Mouse (Mus musculus) small intestine, adult 2 months (tissue): ENCODE data around the gene Astl. TPM values are rescaled to one million over a fixed set of nuclear protein-coding genes. Genes with fewer than 3 reads are reported as not detected.

Experiments used
- H3K27ac ChIP-seq: fragments of 200-500 bp; 2 replicates; pipeline ENCODE4 v1.5.1; 2012; ENCODE audit warnings: low read depth, low read length, control low read depth, inconsistent platforms; ENCODE audit not compliant: insufficient read depth
- H3K27me3 ChIP-seq: fragments of 200-500 bp; 2 replicates; pipeline ENCODE4 v1.6.1; 2012; ENCODE audit warnings: mild to moderate bottlenecking, moderate library complexity, low read length, inconsistent platforms; ENCODE audit not compliant: control insufficient read depth, insufficient read depth
- H3K36me3 ChIP-seq: fragments of 200-500 bp; 2 replicates; pipeline ENCODE4 v1.6.1; 2012; ENCODE audit warnings: mild to moderate bottlenecking, low read length, control low read depth, inconsistent platforms; ENCODE audit not compliant: control insufficient read depth, insufficient read depth
- H3K4me1 ChIP-seq: fragments of 200-500 bp; 2 replicates; pipeline ENCODE4 v1.6.1; 2012; ENCODE audit warnings: low read length, inconsistent platforms, mixed read lengths; ENCODE audit not compliant: control insufficient read depth, insufficient read depth, insufficient read length
- H3K4me3 ChIP-seq: fragments of 200-500 bp; 2 replicates; pipeline ENCODE4 v1.5.1; 2012; ENCODE audit warnings: low read depth, mild to moderate bottlenecking, control low read depth, inconsistent platforms, low read length, moderate library complexity
- CTCF ChIP-seq: fragments of 200-500 bp; IDR thresholded peaks from 2 replicates; pipeline ENCODE4 v1.5.1; 2012; ENCODE audit warnings: low read depth, mild to moderate bottlenecking, control low read depth, inconsistent platforms, low read length, moderate library complexity, mixed read lengths; ENCODE audit not compliant: insufficient replicate concordance, insufficient read length; ENCODE audit errors: extremely low read depth
- POLR2A ChIP-seq: fragments of 200-500 bp; IDR thresholded peaks from 2 replicates; pipeline ENCODE4 v1.6.1; 2012; ENCODE audit warnings: low read depth, mild to moderate bottlenecking, control low read depth, inconsistent platforms, low read length, moderate library complexity
- WGBS: fragments of 180-500 bp; shearing (Covaris S2); methylation state at CpG from one replicate; pipeline ENCODE4 v1.1.7; 2018; 5-methylcytosine and 5-hydroxymethylcytosine counted together
- polyA plus RNA-seq: library from polyadenylated mRNA; depleted of rRNA; stranded (reverse); fragments of >200 nt; gene quantifications from 2 replicates; pipeline ENCODE4 v1.2.3, GENCODE M21; 2012

Gene Astl
- polyA plus RNA-seq, 1 experiment = not detected

GRCm38 (mm10) chr2:127304609-127305210 is 33.7 kb upstream of the Astl start:
- H3K4me3 ChIP-seq = no peak overlapping the region
- no peak for TF ChIP-seq POLR2A
- no peak for TF ChIP-seq CTCF
- H3K27ac ChIP-seq = no peak overlapping the region
- 80% methylated on average over 3 of the region's 3 CpGs for WGBS
- H3K4me1 ChIP-seq = no peaks in the 10 kb centered on the region
- no peaks in the 10 kb centered on the region for H3K27me3 ChIP-seq
- peaks cover 5% of the 10 kb centered on the region for H3K36me3 ChIP-seq

DNA sequence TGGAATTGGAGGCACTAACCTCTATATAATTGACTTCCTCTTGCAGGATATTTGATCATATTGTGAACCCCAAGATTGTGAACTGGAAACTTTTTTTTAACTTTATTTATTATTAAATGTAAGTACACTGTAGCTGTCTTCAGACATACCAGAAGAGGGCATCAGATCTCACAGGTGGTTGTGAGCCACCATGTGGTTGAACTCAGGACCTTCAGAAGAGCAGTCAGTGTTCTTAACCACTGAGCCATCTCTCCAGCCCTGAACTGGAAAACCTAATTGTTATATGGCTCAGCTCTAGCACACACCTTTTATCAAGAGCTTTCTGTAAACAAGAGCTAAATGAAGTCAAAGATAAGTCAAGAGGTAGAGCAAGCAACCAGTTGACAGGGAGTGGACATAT is 32.3 kb upstream of the Astl start:
- Histone ChIP-seq H3K27me3 (no peaks in the 10 kb centered on the region), H3K4me3 (no peak overlapping the region), H3K36me3 (no peaks in the 10 kb centered on the region; the same call in 1 of the 2 replicates), H3K27ac (no peak overlapping the region), H3K4me1 (peaks cover 2% of the 10 kb centered on the region; the same call in 1 of the 2 replicates)
- TF ChIP-seq POLR2A = no peak
- no peak for TF ChIP-seq CTCF

GRCm38 (mm10) chr2:127307179-127307578 is 31.3 kb upstream of the Astl start:
- peaks cover 2% of the 10 kb centered on the region; the same call in 1 of the 2 replicates for H3K4me1 ChIP-seq
- WGBS = 41% methylated on average over 3 of the region's 3 CpGs
- no peaks in the 10 kb centered on the region for H3K36me3 ChIP-seq
- no peaks in the 10 kb centered on the region for H3K27me3 ChIP-seq
- no peak overlapping the region for H3K27ac ChIP-seq
- TF ChIP-seq POLR2A = no peak
- TF ChIP-seq CTCF = no peak
- H3K4me3 ChIP-seq = no peak overlapping the region

DNA sequence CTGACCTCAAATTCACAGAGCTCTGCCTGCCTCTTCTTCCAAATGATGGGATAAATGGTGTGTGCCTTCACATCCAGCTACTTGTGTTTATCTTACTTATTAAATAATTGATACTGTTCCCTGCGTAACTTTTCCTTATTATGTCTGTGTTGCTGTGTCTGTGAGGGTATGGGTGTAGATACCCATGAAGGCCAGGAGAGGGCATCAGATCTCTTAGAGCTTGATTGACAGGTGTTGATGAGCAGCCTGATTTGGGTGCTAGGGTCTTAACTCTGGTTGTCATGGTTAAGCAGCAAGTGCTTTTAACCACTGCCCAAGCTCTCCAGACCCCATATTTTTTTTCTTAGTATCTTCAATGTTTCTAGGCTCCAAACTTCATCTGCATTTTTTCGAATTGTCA is 29.8 kb upstream of the Astl start:
- H3K27me3 ChIP-seq = no peaks in the 10 kb centered on the region
- no peaks in the 10 kb centered on the region for H3K36me3 ChIP-seq
- TF ChIP-seq POLR2A = no peak
- no peak overlapping the region for H3K4me3 ChIP-seq
- H3K4me1 ChIP-seq = peaks cover 2% of the 10 kb centered on the region; the same call in 1 of the 2 replicates
- no peak overlapping the region for H3K27ac ChIP-seq
- WGBS = 87% methylated on average over 2 of the region's 2 CpGs

DNA sequence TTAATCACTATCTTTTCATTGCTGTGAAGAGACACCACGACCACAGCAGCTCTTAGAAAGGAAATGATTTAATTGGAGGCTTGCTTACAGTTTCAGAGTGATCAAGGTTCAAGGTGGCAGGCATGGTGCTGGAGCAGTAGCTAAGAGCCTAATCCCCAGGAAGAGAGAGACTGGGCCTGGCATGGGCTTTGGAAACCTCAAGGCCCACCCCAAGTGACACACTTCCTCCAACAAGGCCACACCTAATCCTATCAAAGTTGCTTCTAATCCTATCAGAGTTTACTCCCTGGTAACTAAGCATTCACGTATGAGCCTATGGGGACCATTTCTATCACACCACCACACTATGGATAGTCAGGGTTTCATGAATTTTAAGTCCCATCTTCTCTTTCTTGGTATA is 28.2 kb upstream of the Astl start:
- Histone ChIP-seq H3K27me3 (no peaks in the 10 kb centered on the region), H3K4me3 (no peak overlapping the region), H3K36me3 (no peaks in the 10 kb centered on the region), H3K4me1 (peaks cover 2% of the 10 kb centered on the region; the same call in 1 of the 2 replicates), H3K27ac (no peak overlapping the region)
- no peak for TF ChIP-seq CTCF
- TF ChIP-seq POLR2A = no peak
- WGBS = 23% methylated on average over 2 of the region's 2 CpGs

- no peak overlapping the region for H3K27ac ChIP-seq
- no peaks in the 10 kb centered on the region for H3K27me3 ChIP-seq
- peaks cover 2% of the 10 kb centered on the region; the same call in 1 of the 2 replicates for H3K4me1 ChIP-seq
- WGBS = 89% methylated on average over 7 of the region's 7 CpGs
- no peak for TF ChIP-seq CTCF
- no peak for TF ChIP-seq POLR2A
- no peak overlapping the region for H3K4me3 ChIP-seq
- no peaks in the 10 kb centered on the region for H3K36me3 ChIP-seq
Measured at GRCm38 (mm10) chr2:127310685-127311084, 27.8 kb upstream of the Astl start.

GRCm38 (mm10) chr2:127311193-127311592 is 27.2 kb upstream of the Astl start:
- TF ChIP-seq CTCF (no peak), POLR2A (no peak)
- 78% methylated on average over 1 of the region's 1 CpGs for WGBS
- Histone ChIP-seq H3K36me3 (no peaks in the 10 kb centered on the region), H3K27ac (no peak overlapping the region), H3K4me1 (peaks cover 2% of the 10 kb centered on the region; the same call in 1 of the 2 replicates), H3K27me3 (no peaks in the 10 kb centered on the region), H3K4me3 (no peak overlapping the region)

DNA sequence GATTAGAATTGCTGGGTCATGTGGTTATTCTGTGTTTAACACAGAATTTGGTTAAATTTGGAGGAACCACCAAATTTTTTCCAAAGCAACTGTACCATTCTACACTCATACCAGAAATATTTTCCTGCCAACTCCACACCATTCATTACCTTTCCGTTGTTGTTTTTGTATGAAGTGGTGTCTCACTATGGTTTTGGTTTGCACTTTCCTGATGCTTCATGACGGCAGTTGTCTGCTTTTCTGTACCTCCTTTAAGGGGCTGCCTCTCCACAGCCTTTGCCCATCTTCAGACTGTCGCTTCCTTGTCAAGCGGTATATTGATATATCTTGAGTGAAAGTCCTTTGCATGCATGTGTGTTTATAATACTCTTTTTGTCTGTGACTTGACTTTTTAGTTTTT is 25.6 kb upstream of the Astl start:
- no peak overlapping the region for H3K27ac ChIP-seq
- TF ChIP-seq POLR2A (no peak), CTCF (no peak)
- H3K36me3 ChIP-seq = no peaks in the 10 kb centered on the region
- no peaks in the 10 kb centered on the region for H3K27me3 ChIP-seq
- 90% methylated on average over 4 of the region's 4 CpGs for WGBS
- no peak overlapping the region for H3K4me3 ChIP-seq
- H3K4me1 ChIP-seq = peaks cover 2% of the 10 kb centered on the region; the same call in 1 of the 2 replicates
